Mouse (Mus musculus): ENCODE measurements around the gene Hs3st6. TPM values are rescaled to one million over a fixed set of nuclear protein-coding genes. Genes with fewer than 3 reads are reported as not detected.

Hs3st6 gene
- 0.20 TPM in 1 of 2 replicates, not detected in the other for polyA plus RNA-seq (2014; fragmentation: Nextera tagmentation; extraction: Ambion mirVana)

DNA sequence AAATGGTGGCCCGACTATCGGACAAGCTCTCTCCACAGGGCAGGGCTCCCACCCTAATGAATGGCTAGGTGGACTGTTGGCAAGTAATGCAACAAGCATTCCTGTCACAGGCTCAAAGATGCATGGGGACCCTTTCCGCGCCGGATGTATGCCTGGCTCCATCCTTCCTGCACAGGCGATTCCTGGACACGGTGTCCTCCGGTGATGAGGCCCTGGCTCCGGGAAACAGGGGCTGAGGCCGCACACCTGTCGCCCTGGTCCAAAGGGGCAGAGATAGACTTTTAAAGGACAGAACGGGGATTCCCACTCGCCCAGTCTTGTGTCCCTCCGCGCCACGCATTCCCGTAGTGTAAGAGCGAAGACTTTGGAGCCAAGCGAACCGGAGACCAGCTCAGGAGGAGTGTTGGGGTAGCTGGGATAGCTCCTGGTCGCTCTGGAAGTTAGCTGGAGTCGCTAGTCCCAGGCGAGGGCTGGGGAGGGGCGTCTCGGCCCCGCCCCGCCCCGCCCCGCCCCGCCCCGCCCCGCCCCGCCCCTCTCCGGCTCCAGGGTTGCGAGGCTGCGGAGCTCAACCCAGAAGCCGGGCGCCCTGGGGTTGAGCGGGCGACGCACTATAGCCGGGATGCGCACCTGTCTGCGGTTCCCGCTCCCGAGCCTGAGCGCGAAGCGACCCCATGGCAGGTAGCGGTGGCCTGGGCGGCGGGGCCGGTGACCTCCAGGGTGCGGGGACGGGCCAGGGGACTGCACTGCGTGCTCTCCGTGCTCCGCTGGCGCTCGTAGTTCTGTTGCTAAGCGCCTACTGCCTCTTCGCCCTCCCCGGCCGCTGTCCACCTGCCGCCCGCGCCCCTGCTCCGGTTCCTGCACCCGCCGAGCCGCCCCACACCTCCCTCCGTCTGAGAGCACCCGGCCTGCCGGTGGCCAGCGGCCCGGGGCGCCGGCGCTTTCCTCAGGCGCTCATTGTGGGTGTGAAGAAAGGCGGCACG is at the start of gene Hs3st6:
TSS of gene Hs3st6 (plus strand) at position 574 of the 980 bp plus-strand sequence.
- H3K27ac ChIP-seq (ENCODE audit: low read depth, low read length) = no peak within 1 kb of the TSS
- H3K4me2 ChIP-seq (ENCODE audit: low read length) = peak within 1 kb of the TSS; percentile 78
- 1% methylated on average over 65 of the region's 82 CpGs for WGBS
- DNase-seq (ENCODE audit: low spot score) = peak; percentile 29
- H3K27me3 ChIP-seq (replicated peaks; ENCODE audit: control insufficient read depth, insufficient read depth, low read length) = peaks cover 55% of the 10 kb centered on the region
- H3K9ac ChIP-seq (ENCODE audit: low read length) = peak within 1 kb of the TSS; percentile 40
- peak within 1 kb of the TSS; percentile 41 for H3K4me3 ChIP-seq (ENCODE audit: low read depth, low read length)
- H3K36me3 ChIP-seq (ENCODE audit: control insufficient read depth, insufficient read depth, low read length) = no peaks in the 10 kb centered on the region
- peaks cover 8% of the 10 kb centered on the region for H3K4me1 ChIP-seq (ENCODE audit: control insufficient read depth, insufficient read depth, low read length)
- no peaks in the 10 kb centered on the region for H3K9me3 ChIP-seq (replicated peaks; ENCODE audit: control insufficient read depth, low read length)
- ATAC-seq = peak; percentile 85

DNA sequence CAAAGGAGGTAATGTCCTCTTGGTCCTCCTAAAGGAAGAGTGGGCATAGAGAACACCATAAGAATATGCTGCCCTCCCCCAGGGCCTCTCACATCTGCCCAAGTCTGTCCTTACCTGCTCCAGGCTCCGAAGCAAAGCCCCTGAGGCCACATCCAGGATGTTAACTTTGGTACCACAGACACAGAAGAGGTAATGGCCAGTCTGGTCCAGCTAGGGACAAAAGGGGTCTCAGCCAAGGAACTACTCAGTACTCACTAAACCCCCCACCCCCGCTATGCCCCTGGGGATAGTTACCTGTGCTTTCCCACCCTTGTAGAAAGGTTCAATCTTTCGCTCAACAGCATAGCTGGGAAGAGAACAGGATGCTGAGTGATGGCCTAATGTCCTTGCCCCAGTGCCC is 47.0 kb upstream of the Hs3st6 start:
- peaks cover 2% of the 10 kb centered on the region for H3K4me1 ChIP-seq (ENCODE audit: control insufficient read depth, insufficient read depth, low read length)
- peaks cover 38% of the 10 kb centered on the region for H3K36me3 ChIP-seq (ENCODE audit: control insufficient read depth, insufficient read depth, low read length)
- no peak overlapping the region for H3K9ac ChIP-seq (ENCODE audit: low read length)
- H3K9me3 ChIP-seq (replicated peaks; ENCODE audit: control insufficient read depth, low read length) = no peaks in the 10 kb centered on the region
- ATAC-seq = no peak
- H3K27me3 ChIP-seq (replicated peaks; ENCODE audit: control insufficient read depth, insufficient read depth, low read length) = no peaks in the 10 kb centered on the region
- H3K4me2 ChIP-seq (ENCODE audit: low read length) = no peak overlapping the region
- DNase-seq (ENCODE audit: low spot score) = no peak
- no peak overlapping the region for H3K4me3 ChIP-seq (ENCODE audit: low read depth, low read length)
- H3K27ac ChIP-seq (ENCODE audit: low read depth, low read length) = no peak overlapping the region
- 95% methylated on average over 3 of the region's 3 CpGs for WGBS

DNA sequence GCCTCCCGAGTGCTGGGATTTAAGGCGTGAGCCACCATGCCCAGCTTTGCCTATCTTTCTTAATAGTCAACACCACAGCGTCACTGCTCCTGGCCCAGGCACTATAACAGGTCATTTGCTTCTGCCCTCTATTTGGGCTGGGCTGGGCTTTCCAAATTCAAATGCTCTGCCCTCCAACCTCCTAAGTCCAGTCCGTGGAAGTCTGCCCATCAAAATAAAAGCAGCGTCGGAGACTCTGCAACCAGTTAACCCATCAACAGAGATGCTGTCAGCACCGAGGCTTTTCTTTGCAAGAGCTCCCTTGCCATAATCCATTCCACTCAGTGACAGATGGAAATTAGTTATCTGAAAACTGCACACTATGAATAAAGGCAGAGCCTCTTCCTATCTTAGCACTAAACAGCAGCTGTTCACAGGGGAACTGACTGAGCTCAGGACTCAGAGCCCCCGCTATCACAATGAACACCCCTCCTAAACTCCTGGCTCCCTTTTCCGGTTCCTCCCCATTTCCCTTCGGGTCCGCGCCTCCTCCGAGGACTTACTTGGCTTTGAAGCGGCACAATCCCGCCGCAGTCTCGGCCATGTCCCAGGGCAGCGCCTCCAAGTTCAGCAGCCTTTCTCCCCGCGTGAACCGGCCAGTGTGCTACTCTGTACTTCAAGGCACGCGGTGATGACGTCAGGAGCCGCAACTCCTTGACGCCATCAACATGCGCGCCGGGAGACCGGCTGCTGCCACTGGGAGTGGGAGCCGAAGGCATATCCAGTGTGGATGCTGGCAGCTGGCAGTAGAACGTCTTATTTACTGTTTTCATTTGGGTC is 45.6 kb upstream of the Hs3st6 start, which contains the start of gene Tbl3:
TSS of gene Tbl3 (minus strand) at position 679 of the 819 bp plus-strand sequence.
- H3K27ac ChIP-seq (ENCODE audit: low read depth, low read length) = peak within 1 kb of the TSS; percentile 72
- peak within 1 kb of the TSS; percentile 69 for H3K9ac ChIP-seq (ENCODE audit: low read length)
- peaks cover 25% of the 10 kb centered on the region for H3K36me3 ChIP-seq (ENCODE audit: control insufficient read depth, insufficient read depth, low read length)
- H3K9me3 ChIP-seq (replicated peaks; ENCODE audit: control insufficient read depth, low read length) = no peaks in the 10 kb centered on the region
- H3K4me3 ChIP-seq (ENCODE audit: low read depth, low read length) = peak within 1 kb of the TSS; percentile 65
- H3K27me3 ChIP-seq (replicated peaks; ENCODE audit: control insufficient read depth, insufficient read depth, low read length) = no peaks in the 10 kb centered on the region
- DNase-seq (ENCODE audit: low spot score) (peak; percentile 98), ATAC-seq (peak; percentile 96)
- H3K4me2 ChIP-seq (ENCODE audit: low read length) = peak within 1 kb of the TSS; percentile 81
- WGBS = 4% methylated on average over 32 of the region's 32 CpGs
- H3K4me1 ChIP-seq (ENCODE audit: control insufficient read depth, insufficient read depth, low read length) = peaks cover 2% of the 10 kb centered on the region

DNA sequence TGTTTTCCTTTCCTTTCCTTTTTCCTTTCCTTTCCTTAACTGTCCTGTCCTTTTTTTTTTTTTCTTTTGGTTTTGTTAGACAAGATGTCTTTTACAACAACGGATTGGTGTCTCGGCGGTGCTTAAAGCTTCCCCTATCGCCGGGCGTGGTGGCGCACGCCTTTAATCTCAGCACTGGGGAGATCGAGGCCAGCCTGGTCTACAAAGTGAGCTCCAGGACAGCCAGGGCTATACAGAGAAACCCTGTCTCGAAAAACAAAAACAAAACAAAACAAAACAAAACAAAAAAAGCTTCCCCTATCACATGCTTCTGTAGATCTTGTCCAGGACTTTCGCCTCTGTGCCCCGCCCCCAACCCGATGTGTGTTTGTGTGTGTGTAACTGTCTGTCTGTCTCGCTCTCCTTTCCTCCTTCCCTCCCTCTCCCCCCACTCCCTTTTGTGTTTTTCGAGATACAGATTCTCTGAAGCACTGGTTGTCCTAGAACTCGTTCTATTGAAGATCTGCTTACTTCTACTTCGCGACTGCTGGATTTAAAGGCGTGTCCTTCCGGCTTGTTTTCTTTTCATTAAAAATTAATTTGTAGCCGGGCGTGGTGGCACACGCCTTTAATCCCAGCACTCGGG is 44.9 kb upstream of the Hs3st6 start:
- ATAC-seq = peak; percentile 57
- peak overlapping the region; percentile 81 for H3K4me2 ChIP-seq (ENCODE audit: low read length)
- H3K36me3 ChIP-seq (ENCODE audit: control insufficient read depth, insufficient read depth, low read length) = peaks cover 18% of the 10 kb centered on the region
- H3K9ac ChIP-seq (ENCODE audit: low read length) = peak overlapping the region; percentile 69
- H3K4me3 ChIP-seq (ENCODE audit: low read depth, low read length) = peak overlapping the region; percentile 65
- no peaks in the 10 kb centered on the region for H3K27me3 ChIP-seq (replicated peaks; ENCODE audit: control insufficient read depth, insufficient read depth, low read length)
- H3K9me3 ChIP-seq (replicated peaks; ENCODE audit: control insufficient read depth, low read length) = no peaks in the 10 kb centered on the region
- 7% methylated on average over 24 of the region's 24 CpGs for WGBS
- H3K4me1 ChIP-seq (ENCODE audit: control insufficient read depth, insufficient read depth, low read length) = peaks cover 2% of the 10 kb centered on the region
- DNase-seq (ENCODE audit: low spot score) = no peak
- peak overlapping the region; percentile 72; the same call in 1 of the 2 replicates for H3K27ac ChIP-seq (ENCODE audit: low read depth, low read length)

DNA sequence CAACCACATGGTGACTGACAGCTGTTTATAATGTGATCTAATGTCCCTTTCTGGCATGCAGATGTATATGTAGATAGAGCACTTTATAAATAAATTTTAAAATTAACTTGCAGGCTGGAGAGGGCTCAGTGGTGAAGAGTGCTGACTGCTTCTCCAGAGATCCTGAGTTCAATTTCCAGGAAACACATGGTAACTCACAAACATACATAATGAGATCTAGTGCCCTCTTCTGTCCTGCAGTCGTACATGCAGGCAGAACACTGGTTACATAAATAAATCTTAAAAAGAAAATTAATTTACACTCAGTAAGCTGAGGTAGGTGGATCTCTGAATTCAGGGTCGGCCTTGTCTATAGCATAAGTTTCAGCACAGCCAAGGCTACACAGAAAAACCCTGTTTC is 44.1 kb upstream of the Hs3st6 start:
- ATAC-seq (no peak), DNase-seq (ENCODE audit: low spot score) (peak; percentile 57)
- Histone ChIP-seq H3K9ac (ENCODE audit: low read length) (no peak overlapping the region), H3K4me2 (ENCODE audit: low read length) (no peak overlapping the region), H3K27me3 (replicated peaks; ENCODE audit: control insufficient read depth, insufficient read depth, low read length) (no peaks in the 10 kb centered on the region), H3K36me3 (ENCODE audit: control insufficient read depth, insufficient read depth, low read length) (peaks cover 14% of the 10 kb centered on the region), H3K4me3 (ENCODE audit: low read depth, low read length) (no peak overlapping the region), H3K27ac (ENCODE audit: low read depth, low read length) (no peak overlapping the region), H3K9me3 (replicated peaks; ENCODE audit: control insufficient read depth, low read length) (no peaks in the 10 kb centered on the region), H3K4me1 (ENCODE audit: control insufficient read depth, insufficient read depth, low read length) (peaks cover 2% of the 10 kb centered on the region)
- 35% methylated on average over 2 of the region's 2 CpGs for whole genome bisulfite sequencing

DNA sequence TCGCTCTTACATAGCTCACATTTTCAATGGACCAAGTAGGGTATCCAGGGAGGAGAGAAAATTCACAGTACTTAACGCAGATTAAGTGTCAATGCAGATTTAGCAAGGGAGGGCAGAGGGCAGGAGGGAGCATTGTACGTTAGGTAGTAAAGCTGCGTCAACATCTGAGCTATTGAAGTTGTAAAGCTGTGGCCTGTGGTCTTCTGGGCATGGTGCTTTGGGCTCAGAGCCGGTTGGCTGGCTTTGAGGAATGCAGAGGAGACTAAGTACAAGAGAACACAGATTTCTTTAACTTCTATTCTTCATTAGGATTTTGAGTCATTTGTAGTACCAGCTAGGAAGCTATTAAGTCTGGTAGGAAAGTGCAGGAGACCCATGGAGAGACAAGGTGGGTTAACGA is 37.2 kb upstream of the Hs3st6 start:
- DNase-seq (ENCODE audit: low spot score) (no peak), ATAC-seq (no peak)
- H3K27me3 ChIP-seq (replicated peaks; ENCODE audit: control insufficient read depth, insufficient read depth, low read length) = no peaks in the 10 kb centered on the region
- H3K27ac ChIP-seq (ENCODE audit: low read depth, low read length) = no peak overlapping the region
- H3K4me2 ChIP-seq (ENCODE audit: low read length) = no peak overlapping the region
- H3K4me1 ChIP-seq (ENCODE audit: control insufficient read depth, insufficient read depth, low read length) = peaks cover 4% of the 10 kb centered on the region; the same call in 1 of the 2 replicates
- WGBS = 41% methylated on average over 6 of the region's 6 CpGs
- no peak overlapping the region for H3K9ac ChIP-seq (ENCODE audit: low read length)
- H3K9me3 ChIP-seq (replicated peaks; ENCODE audit: control insufficient read depth, low read length) = no peaks in the 10 kb centered on the region
- H3K4me3 ChIP-seq (ENCODE audit: low read depth, low read length) = no peak overlapping the region
- H3K36me3 ChIP-seq (ENCODE audit: control insufficient read depth, insufficient read depth, low read length) = peaks cover 20% of the 10 kb centered on the region

DNA sequence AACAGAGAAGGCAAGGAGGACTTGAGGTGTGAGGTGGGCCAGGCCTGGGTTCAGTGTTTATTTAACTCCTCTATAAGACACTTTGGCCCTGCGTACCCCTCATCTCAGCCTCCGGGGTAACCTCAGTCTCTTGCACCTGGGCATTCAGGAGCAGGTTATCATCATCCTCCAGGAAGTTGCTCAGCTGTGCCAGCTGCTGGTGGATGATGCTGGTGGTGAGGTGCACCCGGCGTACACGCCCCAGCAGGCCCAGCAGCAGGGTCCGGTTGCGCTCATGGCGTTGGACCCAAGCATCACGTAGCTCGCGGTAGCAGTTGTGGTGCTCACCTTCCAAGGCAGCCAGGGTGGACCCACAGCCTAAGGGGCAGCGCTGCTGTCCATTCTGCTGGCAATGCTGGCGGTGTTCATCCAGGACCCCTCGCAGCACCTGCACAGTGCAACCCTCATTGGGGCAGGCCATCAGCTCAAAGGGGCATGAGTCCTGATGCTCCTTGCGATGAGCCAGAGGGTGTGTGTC is 36.6 kb upstream of the Hs3st6 start:
- Histone ChIP-seq H3K27me3 (replicated peaks; ENCODE audit: control insufficient read depth, insufficient read depth, low read length) (no peaks in the 10 kb centered on the region), H3K9me3 (replicated peaks; ENCODE audit: control insufficient read depth, low read length) (no peaks in the 10 kb centered on the region), H3K4me3 (ENCODE audit: low read depth, low read length) (no peak overlapping the region), H3K36me3 (ENCODE audit: control insufficient read depth, insufficient read depth, low read length) (peaks cover 24% of the 10 kb centered on the region), H3K4me2 (ENCODE audit: low read length) (no peak overlapping the region), H3K4me1 (ENCODE audit: control insufficient read depth, insufficient read depth, low read length) (peaks cover 5% of the 10 kb centered on the region), H3K27ac (ENCODE audit: low read depth, low read length) (no peak overlapping the region), H3K9ac (ENCODE audit: low read length) (no peak overlapping the region)
- DNase-seq (ENCODE audit: low spot score) (no peak), ATAC-seq (no peak)
- 95% methylated on average over 15 of the region's 15 CpGs for WGBS

DNA sequence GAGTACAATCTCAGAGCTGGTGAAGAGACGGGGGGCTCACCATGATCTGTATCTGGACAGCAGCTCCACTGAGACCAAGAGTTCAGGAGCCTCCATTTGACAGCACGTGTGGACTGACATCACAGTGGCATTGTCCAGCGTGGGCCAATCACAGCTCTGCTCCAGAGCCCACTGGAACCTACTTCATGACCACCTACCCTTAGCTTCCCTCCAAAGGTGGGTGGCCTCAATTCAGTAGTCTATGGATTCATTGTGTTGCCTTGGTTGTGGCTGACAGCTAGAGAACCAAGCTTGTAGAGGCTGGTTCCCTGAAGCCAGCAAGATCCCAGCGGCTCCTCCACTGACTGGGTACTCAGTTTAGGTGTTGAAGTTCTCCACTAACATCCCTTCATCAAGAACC is 34.8 kb upstream of the Hs3st6 start, which contains the start of the genes Rnf151 and Rps2:
TSS of gene Rnf151 (minus strand) at position 121 of the 400 bp plus-strand sequence.
TSS of gene Rps2 (plus strand) at position 174 of the 400 bp plus-strand sequence.
- Histone ChIP-seq H3K9me3 (replicated peaks; ENCODE audit: control insufficient read depth, low read length) (no peaks in the 10 kb centered on the region), H3K4me1 (ENCODE audit: control insufficient read depth, insufficient read depth, low read length) (peaks cover 8% of the 10 kb centered on the region), H3K36me3 (ENCODE audit: control insufficient read depth, insufficient read depth, low read length) (peaks cover 39% of the 10 kb centered on the region), H3K9ac (ENCODE audit: low read length) (no peak within 1 kb of the TSS), H3K27me3 (replicated peaks; ENCODE audit: control insufficient read depth, insufficient read depth, low read length) (no peaks in the 10 kb centered on the region), H3K4me2 (ENCODE audit: low read length) (peak within 1 kb of the TSS; percentile 57), H3K27ac (ENCODE audit: low read depth, low read length) (no peak within 1 kb of the TSS), H3K4me3 (ENCODE audit: low read depth, low read length) (peak within 1 kb of the TSS; percentile 64)
- DNase-seq (ENCODE audit: low spot score) (no peak), ATAC-seq (no peak)
- WGBS = 86% methylated on average over 4 of the region's 4 CpGs

Measured in forebrain, embryonic 14.5 days (tissue).